Mouse (Mus musculus) kidney, adult 2 months (tissue): ENCODE measurements around the gene Kremen2. TPM values are rescaled to one million over a fixed set of nuclear protein-coding genes. Genes with fewer than 3 reads are reported as not detected.

Experiments used
- DNase-seq: peaks from one replicate; pipeline ENCODE4 v3.0.0; 2021
- H3K27ac ChIP-seq: fragments of 200-500 bp; 2 replicates; pipeline ENCODE4 v1.5.1; 2012; ENCODE audit warnings: low read depth, low read length, control low read depth, inconsistent platforms; ENCODE audit not compliant: insufficient read depth
- H3K27me3 ChIP-seq: fragments of 200-500 bp; replicated peaks from 2 replicates; pipeline ENCODE4 v1.6.1; 2012; ENCODE audit warnings: mild to moderate bottlenecking, moderate library complexity, low read length, inconsistent platforms; ENCODE audit not compliant: control insufficient read depth, insufficient read depth
- H3K36me3 ChIP-seq: fragments of 200-500 bp; 2 replicates; pipeline ENCODE4 v1.6.1; 2012; ENCODE audit warnings: mild to moderate bottlenecking, moderate library complexity, low read length, inconsistent platforms; ENCODE audit not compliant: control insufficient read depth, insufficient read depth
- H3K4me1 ChIP-seq: fragments of 200-500 bp; 2 replicates; pipeline ENCODE4 v1.6.1; 2011; ENCODE audit warnings: low read length; ENCODE audit not compliant: control insufficient read depth, insufficient read depth
- H3K4me3 ChIP-seq: fragments of 200-500 bp; 2 replicates; pipeline ENCODE4 v1.5.1; 2011; ENCODE audit warnings: mild to moderate bottlenecking, low read depth, low read length, control low read depth; ENCODE audit not compliant: insufficient read depth
- CTCF ChIP-seq: fragments of 200-500 bp; conservative IDR thresholded peaks from 2 replicates; pipeline ENCODE4 v1.5.1; 2011; ENCODE audit warnings: low read depth, mild to moderate bottlenecking, control low read depth, low read length, moderate library complexity, mixed read lengths; ENCODE audit not compliant: insufficient read depth, insufficient read length
- POLR2A ChIP-seq: fragments of 200-500 bp; IDR thresholded peaks from one replicate; pipeline ENCODE4 v1.6.1; 2011; ENCODE audit warnings: low read depth, low read length, control low read depth
- WGBS: fragments of 180-500 bp; shearing (Covaris S2); methylation state at CpG from one replicate; pipeline ENCODE4 v1.1.7; 2018; 5-methylcytosine and 5-hydroxymethylcytosine counted together
- polyA plus RNA-seq: library from polyadenylated mRNA; depleted of rRNA; stranded (reverse); fragments of >200 nt; gene quantifications from 2 replicates; pipeline ENCODE4 v1.2.3, GENCODE M21; 2012

Gene Kremen2
- polyA plus RNA-seq, 1 experiment: 0.17 TPM

DNA sequence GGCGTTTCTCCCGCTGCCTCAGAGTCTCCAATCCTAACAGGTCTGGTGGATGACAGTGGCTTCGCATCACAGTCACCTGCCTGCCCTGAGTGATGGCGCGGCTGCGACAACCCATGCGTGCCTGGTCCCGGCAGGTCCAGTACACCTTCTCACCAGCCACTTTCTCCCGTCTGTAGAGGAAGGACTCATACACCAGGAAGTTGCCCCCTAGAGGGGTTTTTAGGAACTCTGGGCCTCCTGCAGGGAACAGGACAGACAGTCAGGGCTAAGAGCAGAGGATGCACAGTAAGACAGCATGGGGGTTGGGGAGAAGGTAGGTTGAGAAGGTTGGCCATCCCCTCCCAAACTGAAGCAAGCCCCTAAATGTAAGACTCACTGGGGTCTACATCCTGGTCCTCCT, 14.6 kb upstream of the Kremen2 start:
- Histone ChIP-seq H3K27me3 (no peaks in the 10 kb centered on the region), H3K27ac (no peak overlapping the region), H3K4me3 (no peak overlapping the region), H3K36me3 (no peaks in the 10 kb centered on the region), H3K4me1 (no peaks in the 10 kb centered on the region)
- no peak for TF ChIP-seq POLR2A
- TF ChIP-seq CTCF: no peak
- no peak for DNase-seq
- WGBS: 93% methylated on average over 9 of the region's 9 CpGs

DNA sequence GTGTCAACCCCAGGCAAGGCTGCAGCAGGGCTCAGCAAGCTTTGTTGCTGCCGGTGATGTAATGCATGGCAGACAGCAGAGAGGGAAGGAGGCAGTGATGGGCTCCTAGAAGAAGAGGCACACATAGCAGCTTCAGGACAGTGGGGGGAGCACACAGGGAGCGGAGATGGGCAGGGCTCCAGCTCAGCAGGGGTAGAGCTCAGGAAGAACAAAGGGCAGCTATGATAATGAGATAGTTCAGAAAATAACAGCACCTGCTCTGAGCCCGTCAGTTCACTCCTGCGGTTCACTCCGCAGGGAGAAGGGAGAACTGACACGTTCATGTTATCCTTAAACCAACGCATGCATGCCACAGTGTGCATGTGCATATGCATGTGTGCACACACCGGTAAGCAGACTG, 13.2 kb upstream of the Kremen2 start:
- Histone ChIP-seq H3K36me3 (no peaks in the 10 kb centered on the region), H3K27me3 (no peaks in the 10 kb centered on the region), H3K4me1 (no peaks in the 10 kb centered on the region), H3K27ac (no peak overlapping the region), H3K4me3 (no peak overlapping the region)
- 65% methylated on average over 8 of the region's 8 CpGs for WGBS
- no peak for TF ChIP-seq CTCF
- TF ChIP-seq POLR2A: no peak
- DNase-seq: peak; percentile 27

DNA sequence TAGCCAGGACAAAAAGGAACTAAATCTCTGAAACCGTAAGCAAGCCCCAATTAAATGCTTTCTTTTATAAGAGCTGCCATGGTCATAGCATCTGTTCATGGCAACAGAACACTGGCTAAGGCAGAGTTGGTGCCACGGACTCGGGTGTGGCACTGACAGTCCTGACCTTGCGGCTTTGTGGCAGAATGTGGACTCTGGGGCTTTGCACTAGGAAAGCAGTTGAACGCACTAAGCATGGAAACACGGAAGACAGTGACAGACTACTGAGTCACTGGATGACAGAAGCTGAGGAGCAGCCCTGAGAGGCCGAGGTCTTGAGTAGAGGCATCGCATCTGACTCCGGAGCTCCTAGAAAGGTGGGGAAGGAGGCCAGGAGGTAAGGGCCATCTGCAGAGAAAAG, 11.9 kb upstream of the Kremen2 start:
- no peaks in the 10 kb centered on the region for H3K36me3 ChIP-seq

DNA sequence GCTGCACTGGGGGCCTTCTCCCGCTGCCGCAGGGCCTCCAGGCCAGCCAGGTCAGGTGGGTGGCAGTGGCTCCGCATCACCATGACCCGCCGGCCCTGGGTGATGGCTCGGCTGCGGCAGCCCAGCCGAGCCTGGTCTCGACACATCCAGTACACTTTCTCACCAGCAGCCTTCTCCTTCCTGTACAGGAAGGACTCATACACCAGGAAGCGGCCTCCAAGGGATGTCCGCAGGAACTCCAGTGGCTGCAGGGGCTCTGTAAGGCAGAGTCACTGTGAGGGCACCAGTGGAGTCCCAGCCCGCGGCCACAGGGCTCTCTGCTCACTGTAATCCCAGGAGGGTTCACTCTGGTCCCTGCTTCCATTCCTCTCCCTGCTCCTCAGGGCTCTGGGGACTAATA, 10.1 kb upstream of the Kremen2 start:
- Histone ChIP-seq H3K36me3 (no peaks in the 10 kb centered on the region), H3K27me3 (no peaks in the 10 kb centered on the region), H3K4me1 (no peaks in the 10 kb centered on the region), H3K4me3 (no peak overlapping the region), H3K27ac (no peak overlapping the region)
- no peak for TF ChIP-seq CTCF
- no peak for TF ChIP-seq POLR2A
- peak; percentile 57 for DNase-seq
- WGBS: 72% methylated on average over 13 of the region's 13 CpGs

More for the DNA sequence above, 11.9 kb upstream of the Kremen2 start:
- DNase-seq: no peak
- no peaks in the 10 kb centered on the region for H3K4me1 ChIP-seq
- H3K4me3 ChIP-seq: no peak overlapping the region
- 93% methylated on average over 9 of the region's 9 CpGs for WGBS
- H3K27ac ChIP-seq: no peak overlapping the region
- H3K27me3 ChIP-seq: no peaks in the 10 kb centered on the region
- TF ChIP-seq POLR2A: no peak
- no peak for TF ChIP-seq CTCF

DNA sequence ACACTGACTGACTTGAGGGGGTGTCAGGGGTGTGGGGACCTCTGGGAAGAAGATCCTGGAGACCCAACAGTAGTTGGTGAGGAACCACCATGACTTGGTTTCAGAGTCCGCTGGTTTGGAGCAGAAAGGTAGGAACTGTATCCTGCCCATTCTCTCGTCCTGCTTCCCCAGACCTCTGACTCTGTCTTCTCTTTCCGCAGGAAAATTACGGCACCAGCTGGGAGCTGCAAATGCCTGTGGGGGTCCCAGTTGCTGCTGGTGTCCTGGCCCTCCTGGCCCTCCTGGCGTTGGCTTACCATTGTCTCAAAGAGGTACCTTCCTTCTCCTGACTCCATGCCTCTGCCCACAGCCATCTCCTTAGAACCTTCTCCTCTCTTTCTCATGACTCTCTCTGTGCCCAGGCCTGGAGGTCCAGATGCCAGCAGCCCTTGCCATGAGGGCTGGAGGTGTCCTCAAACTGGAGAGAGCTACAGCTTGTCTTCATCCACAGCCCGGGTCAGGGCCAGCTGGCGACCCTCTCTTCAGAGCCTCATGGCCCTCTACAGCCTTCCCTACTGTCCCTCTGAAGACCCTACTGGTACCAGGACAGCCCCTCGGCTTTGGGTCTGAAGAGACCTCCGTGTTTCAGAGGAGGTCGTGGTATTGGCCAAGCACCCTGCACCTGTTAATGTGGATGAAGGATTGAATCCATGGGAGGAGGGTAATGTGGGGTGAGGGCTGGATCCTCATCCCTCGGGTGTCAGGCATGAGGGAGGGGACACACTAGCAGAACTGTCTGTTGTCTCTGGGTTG, 4.0 kb upstream of the Kremen2 start:
- WGBS: 77% methylated on average over 11 of the region's 11 CpGs
- Histone ChIP-seq H3K27me3 (peaks cover 4% of the 10 kb centered on the region; the same call in 1 of the 2 replicates), H3K36me3 (no peaks in the 10 kb centered on the region), H3K27ac (peak overlapping the region; percentile 54), H3K4me3 (peak overlapping the region; percentile 49), H3K4me1 (no peaks in the 10 kb centered on the region)
- no peak for TF ChIP-seq POLR2A
- TF ChIP-seq CTCF: no peak
- no peak for DNase-seq

DNA sequence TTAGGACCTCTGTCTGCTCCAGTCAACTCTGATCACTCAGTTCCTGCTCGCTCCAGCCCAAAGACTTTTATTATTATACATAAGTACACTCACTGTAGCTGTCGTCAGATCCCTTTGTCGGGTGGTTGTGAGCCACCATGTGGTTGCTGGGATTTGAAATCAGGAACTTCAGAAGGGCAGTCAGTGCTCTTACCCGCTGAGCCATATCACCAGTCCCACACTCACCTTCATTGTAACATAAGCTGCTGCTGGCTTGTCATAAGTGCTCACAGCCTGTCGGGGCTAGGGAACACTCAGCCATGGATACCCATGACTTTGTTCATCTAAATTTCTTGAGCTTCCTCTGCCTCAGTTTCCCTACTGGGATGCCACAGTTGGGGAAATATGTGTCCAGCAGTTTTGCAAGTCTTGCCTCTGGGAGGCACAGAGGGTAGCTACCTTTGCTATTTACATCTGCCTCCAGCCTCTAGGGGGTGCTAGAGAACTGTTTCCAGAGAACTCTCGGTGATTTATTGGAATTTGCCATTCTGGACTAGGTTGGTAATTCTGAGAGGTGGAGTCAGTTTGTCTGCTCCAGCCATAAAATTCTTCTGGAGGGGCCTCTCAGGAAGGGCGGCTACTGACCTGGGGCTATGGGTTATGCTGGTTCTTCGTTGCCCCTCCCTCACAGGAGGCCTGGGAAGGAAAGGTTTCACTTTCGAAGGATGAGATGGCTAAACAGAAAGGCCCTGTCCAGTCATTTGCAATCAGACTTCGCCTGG, 3.2 kb upstream of the Kremen2 start:
- H3K4me3 ChIP-seq: peak overlapping the region; percentile 49
- 17% methylated on average over 10 of the region's 10 CpGs for WGBS
- TF ChIP-seq CTCF: peak; percentile 71
- no peak for TF ChIP-seq POLR2A
- H3K27ac ChIP-seq: peak overlapping the region; percentile 54
- no peaks in the 10 kb centered on the region for H3K36me3 ChIP-seq
- no peaks in the 10 kb centered on the region for H3K4me1 ChIP-seq
- peak; percentile 93 for DNase-seq
- H3K27me3 ChIP-seq: peaks cover 4% of the 10 kb centered on the region; the same call in 1 of the 2 replicates

DNA sequence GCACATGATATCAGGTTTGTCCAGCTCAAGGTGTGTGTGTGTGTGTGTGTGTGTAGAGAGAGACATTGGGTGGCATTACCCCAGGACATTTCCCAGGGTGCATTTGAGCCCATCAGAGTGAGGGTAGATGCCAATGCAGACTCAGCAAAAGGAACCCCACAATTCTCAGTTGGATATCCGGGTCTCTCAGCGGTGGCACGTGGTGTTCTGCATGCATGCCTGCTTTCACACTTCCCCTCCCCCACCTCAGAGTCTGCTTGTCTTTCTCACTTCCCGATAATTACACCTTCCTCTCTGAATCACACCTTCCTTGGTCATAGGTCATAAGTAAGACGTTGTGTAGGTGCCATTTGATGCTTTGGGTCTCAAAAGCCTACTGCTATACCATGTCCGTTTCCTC, 2.4 kb upstream of the Kremen2 start:
- TF ChIP-seq POLR2A: no peak
- TF ChIP-seq CTCF: no peak

More for the DNA sequence above, 2.4 kb upstream of the Kremen2 start:
- H3K27me3 ChIP-seq: peaks cover 4% of the 10 kb centered on the region; the same call in 1 of the 2 replicates
- no peak for DNase-seq
- no peaks in the 10 kb centered on the region for H3K36me3 ChIP-seq
- H3K4me3 ChIP-seq: no peak overlapping the region
- no peaks in the 10 kb centered on the region for H3K4me1 ChIP-seq
- H3K27ac ChIP-seq: no peak overlapping the region
- 20% methylated on average over 6 of the region's 6 CpGs for WGBS
